Mouse (Mus musculus): ENCODE measurements around the gene H2-D1. TPM values are rescaled to one million over a fixed set of nuclear protein-coding genes. Genes with fewer than 3 reads are reported as not detected.

The H2-D1 gene
- 37.5 and 44.2 TPM in 2 replicates for polyA plus RNA-seq (2014; fragmentation: Nextera tagmentation; extraction: Ambion mirVana)

GRCm38 (mm10) chr17:35262664-35263522 lies at the start of gene H2-D1:
Gene H2-D1 (plus strand): TSS chr17:35262730.
- Histone ChIP-seq H3K9me3 (replicated peaks; ENCODE audit: control insufficient read depth, low read length) (no peaks in the 10 kb centered on the region), H3K4me2 (ENCODE audit: low read length) (peak within 1 kb of the TSS; percentile 90), H3K27me3 (replicated peaks; ENCODE audit: control insufficient read depth, insufficient read depth, low read length) (0 out of 2 replicates have a peak, but pooled peaks cover 3% of the 10 kb centered on the region), H3K9ac (ENCODE audit: low read length) (peak within 1 kb of the TSS; percentile 69), H3K27ac (ENCODE audit: low read depth, low read length) (no peak within 1 kb of the TSS), H3K4me1 (ENCODE audit: control insufficient read depth, insufficient read depth, low read length) (no peaks in the 10 kb centered on the region), H3K36me3 (ENCODE audit: control insufficient read depth, insufficient read depth, low read length) (no peaks in the 10 kb centered on the region), H3K4me3 (ENCODE audit: low read depth, low read length) (peak within 1 kb of the TSS; percentile 57)
- 1% methylated on average over 63 of the region's 73 CpGs for WGBS
- DNase-seq (ENCODE audit: low spot score) (peak; percentile 93), ATAC-seq (peak; percentile 93)

- DNase-seq (ENCODE audit: low spot score): no peak
- no peak for ATAC-seq
- WGBS: 95% methylated on average over 5 of the region's 5 CpGs
- H3K36me3 ChIP-seq (ENCODE audit: control insufficient read depth, insufficient read depth, low read length): no peaks in the 10 kb centered on the region
- no peaks in the 10 kb centered on the region for H3K4me1 ChIP-seq (ENCODE audit: control insufficient read depth, insufficient read depth, low read length)
- no peaks in the 10 kb centered on the region for H3K9me3 ChIP-seq (replicated peaks; ENCODE audit: control insufficient read depth, low read length)
- no peaks in the 10 kb centered on the region for H3K27me3 ChIP-seq (replicated peaks; ENCODE audit: control insufficient read depth, insufficient read depth, low read length)
- no peak overlapping the region for H3K9ac ChIP-seq (ENCODE audit: low read length)
- no peak overlapping the region for H3K27ac ChIP-seq (ENCODE audit: low read depth, low read length)
- no peak overlapping the region for H3K4me3 ChIP-seq (ENCODE audit: low read depth, low read length)
- no peak overlapping the region for H3K4me2 ChIP-seq (ENCODE audit: low read length)
Measured at GRCm38 (mm10) chr17:35213071-35213470, 49.5 kb upstream of the H2-D1 start.

GRCm38 (mm10) chr17:35218516-35219193 lies 43.9 kb upstream of the H2-D1 start:
- H3K27me3 ChIP-seq (replicated peaks; ENCODE audit: control insufficient read depth, insufficient read depth, low read length): no peaks in the 10 kb centered on the region
- DNase-seq (ENCODE audit: low spot score) (no peak), ATAC-seq (no peak)
- no peaks in the 10 kb centered on the region for H3K4me1 ChIP-seq (ENCODE audit: control insufficient read depth, insufficient read depth, low read length)
- no peaks in the 10 kb centered on the region for H3K9me3 ChIP-seq (replicated peaks; ENCODE audit: control insufficient read depth, low read length)
- H3K4me3 ChIP-seq (ENCODE audit: low read depth, low read length): no peak overlapping the region
- H3K36me3 ChIP-seq (ENCODE audit: control insufficient read depth, insufficient read depth, low read length): peaks cover 28% of the 10 kb centered on the region
- 91% methylated on average over 18 of the region's 18 CpGs for WGBS
- no peak overlapping the region for H3K27ac ChIP-seq (ENCODE audit: low read depth, low read length)
- no peak overlapping the region for H3K9ac ChIP-seq (ENCODE audit: low read length)
- no peak overlapping the region for H3K4me2 ChIP-seq (ENCODE audit: low read length)

GRCm38 (mm10) chr17:35219601-35220041 lies 42.9 kb upstream of the H2-D1 start:
- no peak for ATAC-seq

GRCm38 (mm10) chr17:35220156-35220952 lies 42.2 kb upstream of the H2-D1 start, which contains the start of gene Gm16181:
Gene Gm16181 (plus strand): TSS chr17:35220834.
- 84% methylated on average over 28 of the region's 28 CpGs for WGBS
- Histone ChIP-seq H3K4me2 (ENCODE audit: low read length) (no peak within 1 kb of the TSS), H3K4me1 (ENCODE audit: control insufficient read depth, insufficient read depth, low read length) (no peaks in the 10 kb centered on the region), H3K36me3 (ENCODE audit: control insufficient read depth, insufficient read depth, low read length) (peaks cover 35% of the 10 kb centered on the region), H3K9me3 (replicated peaks; ENCODE audit: control insufficient read depth, low read length) (no peaks in the 10 kb centered on the region), H3K27me3 (replicated peaks; ENCODE audit: control insufficient read depth, insufficient read depth, low read length) (no peaks in the 10 kb centered on the region), H3K4me3 (ENCODE audit: low read depth, low read length) (no peak within 1 kb of the TSS), H3K27ac (ENCODE audit: low read depth, low read length) (no peak within 1 kb of the TSS), H3K9ac (ENCODE audit: low read length) (no peak within 1 kb of the TSS)
- ATAC-seq (no peak), DNase-seq (ENCODE audit: low spot score) (no peak)

More at GRCm38 (mm10) chr17:35219601-35220041, 42.9 kb upstream of the H2-D1 start:
- Histone ChIP-seq H3K27ac (ENCODE audit: low read depth, low read length) (no peak overlapping the region), H3K27me3 (replicated peaks; ENCODE audit: control insufficient read depth, insufficient read depth, low read length) (no peaks in the 10 kb centered on the region), H3K4me2 (ENCODE audit: low read length) (no peak overlapping the region), H3K36me3 (ENCODE audit: control insufficient read depth, insufficient read depth, low read length) (peaks cover 28% of the 10 kb centered on the region), H3K4me1 (ENCODE audit: control insufficient read depth, insufficient read depth, low read length) (no peaks in the 10 kb centered on the region), H3K4me3 (ENCODE audit: low read depth, low read length) (no peak overlapping the region), H3K9me3 (replicated peaks; ENCODE audit: control insufficient read depth, low read length) (no peaks in the 10 kb centered on the region), H3K9ac (ENCODE audit: low read length) (no peak overlapping the region)
- 91% methylated on average over 6 of the region's 6 CpGs for WGBS
- no peak for DNase-seq (ENCODE audit: low spot score)

GRCm38 (mm10) chr17:35222299-35222698 lies 40.2 kb upstream of the H2-D1 start:
- no peaks in the 10 kb centered on the region for H3K4me1 ChIP-seq (ENCODE audit: control insufficient read depth, insufficient read depth, low read length)
- H3K9ac ChIP-seq (ENCODE audit: low read length): no peak overlapping the region
- no peak for DNase-seq (ENCODE audit: low spot score)
- no peaks in the 10 kb centered on the region for H3K27me3 ChIP-seq (replicated peaks; ENCODE audit: control insufficient read depth, insufficient read depth, low read length)
- no peak overlapping the region for H3K4me2 ChIP-seq (ENCODE audit: low read length)
- H3K27ac ChIP-seq (ENCODE audit: low read depth, low read length): no peak overlapping the region
- 85% methylated on average over 6 of the region's 6 CpGs for WGBS
- ATAC-seq: no peak
- H3K36me3 ChIP-seq (ENCODE audit: control insufficient read depth, insufficient read depth, low read length): peaks cover 46% of the 10 kb centered on the region
- H3K4me3 ChIP-seq (ENCODE audit: low read depth, low read length): no peak overlapping the region
- H3K9me3 ChIP-seq (replicated peaks; ENCODE audit: control insufficient read depth, low read length): no peaks in the 10 kb centered on the region

GRCm38 (mm10) chr17:35224641-35225040 lies 37.9 kb upstream of the H2-D1 start:
- no peaks in the 10 kb centered on the region for H3K27me3 ChIP-seq (replicated peaks; ENCODE audit: control insufficient read depth, insufficient read depth, low read length)
- H3K36me3 ChIP-seq (ENCODE audit: control insufficient read depth, insufficient read depth, low read length): peaks cover 61% of the 10 kb centered on the region
- ATAC-seq: no peak
- WGBS: 94% methylated on average over 4 of the region's 4 CpGs
- no peak overlapping the region for H3K9ac ChIP-seq (ENCODE audit: low read length)
- DNase-seq (ENCODE audit: low spot score): no peak
- no peak overlapping the region for H3K4me2 ChIP-seq (ENCODE audit: low read length)
- H3K4me1 ChIP-seq (ENCODE audit: control insufficient read depth, insufficient read depth, low read length): no peaks in the 10 kb centered on the region
- no peaks in the 10 kb centered on the region for H3K9me3 ChIP-seq (replicated peaks; ENCODE audit: control insufficient read depth, low read length)
- no peak overlapping the region for H3K4me3 ChIP-seq (ENCODE audit: low read depth, low read length)
- no peak overlapping the region for H3K27ac ChIP-seq (ENCODE audit: low read depth, low read length)

- H3K4me3 ChIP-seq (ENCODE audit: low read depth, low read length): no peak overlapping the region
- 95% methylated on average over 5 of the region's 5 CpGs for WGBS
- no peak overlapping the region for H3K4me2 ChIP-seq (ENCODE audit: low read length)
- H3K27ac ChIP-seq (ENCODE audit: low read depth, low read length): no peak overlapping the region
- no peaks in the 10 kb centered on the region for H3K27me3 ChIP-seq (replicated peaks; ENCODE audit: control insufficient read depth, insufficient read depth, low read length)
- no peaks in the 10 kb centered on the region for H3K4me1 ChIP-seq (ENCODE audit: control insufficient read depth, insufficient read depth, low read length)
- DNase-seq (ENCODE audit: low spot score) (no peak), ATAC-seq (no peak)
- H3K9ac ChIP-seq (ENCODE audit: low read length): no peak overlapping the region
- H3K9me3 ChIP-seq (replicated peaks; ENCODE audit: control insufficient read depth, low read length): no peaks in the 10 kb centered on the region
- H3K36me3 ChIP-seq (ENCODE audit: control insufficient read depth, insufficient read depth, low read length): peaks cover 61% of the 10 kb centered on the region
Measured at GRCm38 (mm10) chr17:35225456-35225855, 37.1 kb upstream of the H2-D1 start.

All from forebrain, embryonic 14.5 days (tissue).